Mouse (Mus musculus): ENCODE data around the gene Foxp3. TPM values are rescaled to one million over a fixed set of nuclear protein-coding genes. Genes with fewer than 3 reads are reported as not detected.

Foxp3 gene
- polyA plus RNA-seq, 1 experiment from 2014 or later, result not detected

GRCm38 (mm10) chrX:7605575-7605941 lies 32.1 kb downstream of the Foxp3 start:
- Histone ChIP-seq H3K4me3 (ENCODE audit: low read depth, low read length) (no peak overlapping the region), H3K27ac (replicated peaks) (no peak overlapping the region), H3K36me3 (ENCODE audit: control insufficient read depth, insufficient read depth, low read length) (no peaks in the 10 kb centered on the region), H3K27me3 (ENCODE audit: control insufficient read depth, insufficient read depth, low read length) (no peaks in the 10 kb centered on the region), H3K4me1 (replicated peaks; ENCODE audit: control insufficient read depth, insufficient read depth) (no peaks in the 10 kb centered on the region), H3K9ac (ENCODE audit: low read length) (no peak overlapping the region), H3K9me3 (ENCODE audit: control insufficient read depth, low read length) (no peaks in the 10 kb centered on the region), H3K4me2 (replicated peaks; ENCODE audit: low read depth) (no peak overlapping the region)
- no peak for TF ChIP-seq EP300 (optimal IDR thresholded peaks at IDR 0.05)
- WGBS, result 31% methylated on average over 8 of the region's 8 CpGs
- ATAC-seq (ENCODE audit: low FRiP score, low TSS enrichment), result no peak
- DNase-seq (ENCODE audit: low spot score), result no peak

- H3K4me3 ChIP-seq (ENCODE audit: low read depth, low read length), result no peak within 1 kb of the TSS
Observed at GRCm38 (mm10) chrX:7606783-7607182, 33.3 kb downstream of the Foxp3 start, which contains the start of gene Cacna1f. TSS of gene Cacna1f (plus strand) at chrX:7607083.

GRCm38 (mm10) chrX:7610035-7610434 lies 36.6 kb downstream of the Foxp3 start:
- no peaks in the 10 kb centered on the region for H3K9me3 ChIP-seq (ENCODE audit: control insufficient read depth, low read length)
- TF ChIP-seq EP300 (optimal IDR thresholded peaks at IDR 0.05) (no peak), CTCF (IDR thresholded peaks at IDR 0.05; ENCODE audit: low read depth) (no peak)
- WGBS, result 13% methylated on average over 21 of the region's 21 CpGs

More at GRCm38 (mm10) chrX:7606783-7607182, 33.3 kb downstream of the Foxp3 start, which contains the start of gene Cacna1f:
- WGBS, result 76% methylated on average over 6 of the region's 6 CpGs
- H3K9me3 ChIP-seq (ENCODE audit: control insufficient read depth, low read length), result no peaks in the 10 kb centered on the region
- H3K27me3 ChIP-seq (ENCODE audit: control insufficient read depth, insufficient read depth, low read length), result no peaks in the 10 kb centered on the region
- no peak within 1 kb of the TSS for H3K4me2 ChIP-seq (replicated peaks; ENCODE audit: low read depth)
- no peaks in the 10 kb centered on the region for H3K4me1 ChIP-seq (replicated peaks; ENCODE audit: control insufficient read depth, insufficient read depth)
- no peaks in the 10 kb centered on the region for H3K36me3 ChIP-seq (ENCODE audit: control insufficient read depth, insufficient read depth, low read length)
- H3K27ac ChIP-seq (replicated peaks), result no peak within 1 kb of the TSS
- DNase-seq (ENCODE audit: low spot score) (no peak), ATAC-seq (ENCODE audit: low FRiP score, low TSS enrichment) (no peak)
- no peak for TF ChIP-seq CTCF (IDR thresholded peaks at IDR 0.05; ENCODE audit: low read depth)
- no peak for TF ChIP-seq EP300 (optimal IDR thresholded peaks at IDR 0.05)
- H3K9ac ChIP-seq (ENCODE audit: low read length), result no peak within 1 kb of the TSS

GRCm38 (mm10) chrX:7610536-7611258 lies 37.3 kb downstream of the Foxp3 start:
- DNase-seq (ENCODE audit: low spot score), result no peak
- no peaks in the 10 kb centered on the region for H3K4me1 ChIP-seq (replicated peaks; ENCODE audit: control insufficient read depth, insufficient read depth)
- H3K27ac ChIP-seq (replicated peaks), result no peak overlapping the region
- 0 out of 2 replicates have a peak, but pooled peaks have one; percentile 21 for ATAC-seq (ENCODE audit: low FRiP score, low TSS enrichment)
- peak overlapping the region; percentile 58 for H3K4me2 ChIP-seq (replicated peaks; ENCODE audit: low read depth)
- H3K27me3 ChIP-seq (ENCODE audit: control insufficient read depth, insufficient read depth, low read length), result no peaks in the 10 kb centered on the region
- H3K4me3 ChIP-seq (ENCODE audit: low read depth, low read length), result peak overlapping the region; percentile 31
- TF ChIP-seq EP300 (optimal IDR thresholded peaks at IDR 0.05) (no peak), CTCF (IDR thresholded peaks at IDR 0.05; ENCODE audit: low read depth) (no peak)
- H3K9ac ChIP-seq (ENCODE audit: low read length), result 0 out of 2 replicates have a peak overlapping the region, but pooled peaks have one; percentile 18
- WGBS, result 23% methylated on average over 25 of the region's 26 CpGs
- no peaks in the 10 kb centered on the region for H3K9me3 ChIP-seq (ENCODE audit: control insufficient read depth, low read length)
- no peaks in the 10 kb centered on the region for H3K36me3 ChIP-seq (ENCODE audit: control insufficient read depth, insufficient read depth, low read length)

More at GRCm38 (mm10) chrX:7610035-7610434, 36.6 kb downstream of the Foxp3 start:
- Histone ChIP-seq H3K27me3 (ENCODE audit: control insufficient read depth, insufficient read depth, low read length) (no peaks in the 10 kb centered on the region), H3K4me3 (ENCODE audit: low read depth, low read length) (peak overlapping the region; percentile 31), H3K36me3 (ENCODE audit: control insufficient read depth, insufficient read depth, low read length) (no peaks in the 10 kb centered on the region), H3K4me2 (replicated peaks; ENCODE audit: low read depth) (peak overlapping the region; percentile 58), H3K27ac (replicated peaks) (no peak overlapping the region), H3K4me1 (replicated peaks; ENCODE audit: control insufficient read depth, insufficient read depth) (no peaks in the 10 kb centered on the region), H3K9ac (ENCODE audit: low read length) (no peak overlapping the region)
- ATAC-seq (ENCODE audit: low FRiP score, low TSS enrichment), result no peak
- no peak for DNase-seq (ENCODE audit: low spot score)

- H3K27me3 ChIP-seq (ENCODE audit: control insufficient read depth, insufficient read depth, low read length), result no peaks in the 10 kb centered on the region
- H3K36me3 ChIP-seq (ENCODE audit: control insufficient read depth, insufficient read depth, low read length), result no peaks in the 10 kb centered on the region
- DNase-seq (ENCODE audit: low spot score) (no peak), ATAC-seq (ENCODE audit: low FRiP score, low TSS enrichment) (no peak)
- H3K27ac ChIP-seq (replicated peaks), result no peak overlapping the region
- no peak overlapping the region for H3K4me2 ChIP-seq (replicated peaks; ENCODE audit: low read depth)
- WGBS, result 77% methylated on average over 12 of the region's 12 CpGs
- no peak overlapping the region for H3K9ac ChIP-seq (ENCODE audit: low read length)
- no peaks in the 10 kb centered on the region for H3K4me1 ChIP-seq (replicated peaks; ENCODE audit: control insufficient read depth, insufficient read depth)
- no peaks in the 10 kb centered on the region for H3K9me3 ChIP-seq (ENCODE audit: control insufficient read depth, low read length)
- TF ChIP-seq CTCF (IDR thresholded peaks at IDR 0.05; ENCODE audit: low read depth) (no peak), EP300 (optimal IDR thresholded peaks at IDR 0.05) (no peak)
- H3K4me3 ChIP-seq (ENCODE audit: low read depth, low read length), result no peak overlapping the region
Observed at GRCm38 (mm10) chrX:7617889-7618551, 44.6 kb downstream of the Foxp3 start.

- Histone ChIP-seq H3K36me3 (ENCODE audit: control insufficient read depth, insufficient read depth, low read length) (no peaks in the 10 kb centered on the region), H3K27me3 (ENCODE audit: control insufficient read depth, insufficient read depth, low read length) (no peaks in the 10 kb centered on the region), H3K27ac (replicated peaks) (no peak overlapping the region), H3K9me3 (ENCODE audit: control insufficient read depth, low read length) (no peaks in the 10 kb centered on the region), H3K9ac (ENCODE audit: low read length) (no peak overlapping the region), H3K4me3 (ENCODE audit: low read depth, low read length) (no peak overlapping the region), H3K4me2 (replicated peaks; ENCODE audit: low read depth) (no peak overlapping the region), H3K4me1 (replicated peaks; ENCODE audit: control insufficient read depth, insufficient read depth) (no peaks in the 10 kb centered on the region)
- 91% methylated on average over 6 of the region's 6 CpGs for WGBS
- no peak for TF ChIP-seq CTCF (IDR thresholded peaks at IDR 0.05; ENCODE audit: low read depth)
- TF ChIP-seq EP300 (optimal IDR thresholded peaks at IDR 0.05), result no peak
- ATAC-seq (ENCODE audit: low FRiP score, low TSS enrichment), result no peak
- no peak for DNase-seq (ENCODE audit: low spot score)
Observed at GRCm38 (mm10) chrX:7632560-7632959, 59.1 kb downstream of the Foxp3 start.
